In the genomic region with DNA sequence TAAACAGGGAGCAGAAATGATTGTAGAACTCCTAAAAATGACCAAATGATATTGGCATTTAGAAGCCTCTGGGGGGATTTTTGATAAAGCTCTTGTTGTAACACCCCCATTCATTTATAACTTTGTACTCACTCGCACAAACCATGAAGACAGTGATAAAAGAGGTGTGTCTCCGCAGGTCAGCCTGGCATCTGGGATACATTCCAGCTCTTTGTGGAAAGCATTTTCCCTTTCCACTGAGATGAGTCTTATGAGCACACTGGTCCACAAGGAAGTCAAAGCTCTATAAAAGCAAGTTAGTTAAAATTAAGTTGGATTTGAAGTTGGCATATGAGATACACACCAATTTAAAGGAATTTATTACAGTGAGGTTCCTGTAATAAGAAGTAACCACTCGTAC, we compare ENCODE assay signal across 12 mouse cellular contexts.
A peak's percentile ranks its signal among the peaks of the same experiment; 100 is the strongest.
DNase-seq lines count a peak whose midpoint lies in the region.
"Had no signal": no experiment of that assay in that cellular context is flagged by ENCODE, and none has a peak within 500 bp of the region (broad histone marks: within the 10 kb centered on the region; RNA-seq: fewer than 3 reads in every experiment).

No protein-coding gene starts in this region.

- peak; percentile 64 for DNase-seq in brain, adult 2 months (ENCODE audit: low read depth, low spot score)
- no peak for DNase-seq in layer of hippocampus, adult 9-11 months
- DNase-seq: adrenal gland, adult 2 months; adrenal gland, adult 8-10 months; adrenal gland, postnatal 10 days; adrenal gland, postnatal 14 days; adrenal gland, postnatal 25 days; adrenal gland, postnatal 36 days; B cell, adult 2 months; cerebellum, adult 11 months; cerebellum, adult 11-12 months; cerebellum, adult 8-10 months had no signal
